Mouse (Mus musculus) naive thymus-derived CD4-positive, alpha-beta T cell, adult 5 months (primary cell): ENCODE measurements around the gene Isca2. TPM values are rescaled to one million over a fixed set of nuclear protein-coding genes. Genes with fewer than 3 reads are reported as not detected.

Experiments used
- polyA plus RNA-seq: library from polyadenylated mRNA; unstranded; fragments of 100-300 nt; shearing (Covaris generic); gene quantifications from one replicate; pipeline ENCODE4 v1.2.1, GENCODE M21; 2017

Isca2 gene
- 87.9 TPM for polyA plus RNA-seq

GRCm38 (mm10) chr12:84772726-84773441 lies at the start of gene Isca2, which contains the start of gene Npc2:
Gene Isca2 (plus strand): TSS chr12:84773251.
Gene Npc2 (minus strand): TSS chr12:84773152.

Other genes starting within 250 kb of the Isca2 start
- not detected for gene Vsx2, start 203.5 kb upstream of the Isca2 start, polyA plus RNA-seq
- 20.3 TPM for gene Abcd4, start 155.8 kb upstream of the Isca2 start, polyA plus RNA-seq
- gene Vrtn, start 132.2 kb upstream of the Isca2 start, polyA plus RNA-seq: not detected
- gene Syndig1l, start 74.4 kb upstream of the Isca2 start, polyA plus RNA-seq: not detected
- 200 TPM for gene Npc2, start 99 bp upstream of the Isca2 start, polyA plus RNA-seq
- not detected for gene Ltbp2, start 103.3 kb downstream of the Isca2 start, polyA plus RNA-seq
- 108 TPM for gene Fcf1, start 197.6 kb downstream of the Isca2 start, polyA plus RNA-seq
- 16.8 TPM for gene Arel1, start 197.6 kb downstream of the Isca2 start, polyA plus RNA-seq
- gene Ylpm1, start 223.1 kb downstream of the Isca2 start, polyA plus RNA-seq: 36.4 TPM